Mouse (Mus musculus) megakaryocyte progenitor cell, adult 5-6 weeks (primary cell): ENCODE measurements around the gene Tuba3b. TPM values are rescaled to one million over a fixed set of nuclear protein-coding genes. Genes with fewer than 3 reads are reported as not detected.

ENCODE experiments used
- ATAC-seq: replicated peaks from 2 replicates; pipeline ENCODE4 v1.8.0; 2016; ENCODE audit warnings: mild to moderate bottlenecking, moderate TSS enrichment, inconsistent platforms; ENCODE audit not compliant: poor library complexity
- total RNA-seq, 2 experiments: library from RNA; stranded (forward) in 1 of 2; stranded (reverse) in 1 of 2; fragments of 157-497, 149-512 nt in 1 of 2; fragments of 200-1000 nt in 1 of 2; gene quantifications; 2 replicates each; pipeline versions ENCODE4 v1.2.3 to v1.2.4; 2015 to 2017

The Tuba3b gene
- total RNA-seq (2015) (not detected in 2 replicates), total RNA-seq (2017) (not detected in 2 replicates)

GRCm38 (mm10) chr6:145615666-145616210 lies at the start of gene Tuba3b:
Gene Tuba3b (plus strand): TSS chr6:145615757.
- no peak for ATAC-seq

DNA sequence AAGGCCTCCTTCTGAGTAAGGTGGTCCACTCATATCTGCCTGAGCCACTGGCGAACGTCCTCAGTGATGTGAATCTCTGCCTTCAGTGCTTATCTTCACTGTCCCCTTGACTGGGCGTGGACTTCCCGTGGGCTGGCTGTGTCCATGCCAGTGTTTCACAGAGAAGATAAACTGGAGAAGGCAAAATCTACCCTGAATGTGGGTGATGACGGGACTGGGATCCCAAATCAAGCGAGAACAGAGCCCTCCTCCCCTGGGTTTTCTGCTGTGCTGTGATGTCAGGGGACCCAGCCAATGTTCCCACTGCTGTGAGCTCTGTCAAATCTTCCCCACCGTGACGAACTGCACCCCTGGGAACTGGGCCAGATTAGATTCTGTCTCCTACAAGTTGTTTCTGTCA lies 48.3 kb upstream of the Tuba3b start:
- peak; percentile 77 for ATAC-seq

GRCm38 (mm10) chr6:145567832-145568231 lies 47.7 kb upstream of the Tuba3b start:
- ATAC-seq = no peak

DNA sequence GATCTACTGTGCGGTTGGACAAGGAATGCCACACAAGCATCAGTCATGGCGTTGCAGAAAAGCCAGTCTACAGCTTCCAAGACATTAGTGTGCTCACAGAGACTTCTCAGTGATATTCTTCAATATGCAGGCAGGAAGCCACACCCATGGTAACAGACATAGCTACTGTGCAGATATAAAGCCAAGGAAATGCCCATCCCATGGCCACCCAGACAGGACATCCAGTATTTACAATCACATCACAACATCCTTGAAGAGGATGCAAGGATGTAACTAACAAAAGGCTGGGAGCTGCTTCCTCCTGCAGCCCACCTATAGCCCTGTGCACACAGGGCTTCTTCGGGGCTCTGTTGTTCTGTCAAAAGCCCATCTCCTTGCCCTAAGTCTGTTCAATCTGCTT lies 46.9 kb upstream of the Tuba3b start:
- no peak for ATAC-seq

GRCm38 (mm10) chr6:145573250-145574013 lies 42.1 kb upstream of the Tuba3b start:
- ATAC-seq = 0 out of 2 replicates have a peak, but pooled peaks have one; percentile 20

GRCm38 (mm10) chr6:145576762-145577161 lies 38.8 kb upstream of the Tuba3b start:
- ATAC-seq = no peak

GRCm38 (mm10) chr6:145578457-145579185 lies 36.9 kb upstream of the Tuba3b start:
- 0 out of 2 replicates have a peak, but pooled peaks have one; percentile 20 for ATAC-seq

- no peak for ATAC-seq
These were observed 35.8 kb upstream of the Tuba3b start for GRCm38 (mm10) chr6:145579761-145580160.

GRCm38 (mm10) chr6:145581366-145582170 lies 34.0 kb upstream of the Tuba3b start:
- ATAC-seq = no peak

GRCm38 (mm10) chr6:145585052-145585973 lies 30.2 kb upstream of the Tuba3b start:
- no peak for ATAC-seq

- no peak for ATAC-seq
These were observed 24.9 kb upstream of the Tuba3b start for GRCm38 (mm10) chr6:145590501-145591293.

DNA sequence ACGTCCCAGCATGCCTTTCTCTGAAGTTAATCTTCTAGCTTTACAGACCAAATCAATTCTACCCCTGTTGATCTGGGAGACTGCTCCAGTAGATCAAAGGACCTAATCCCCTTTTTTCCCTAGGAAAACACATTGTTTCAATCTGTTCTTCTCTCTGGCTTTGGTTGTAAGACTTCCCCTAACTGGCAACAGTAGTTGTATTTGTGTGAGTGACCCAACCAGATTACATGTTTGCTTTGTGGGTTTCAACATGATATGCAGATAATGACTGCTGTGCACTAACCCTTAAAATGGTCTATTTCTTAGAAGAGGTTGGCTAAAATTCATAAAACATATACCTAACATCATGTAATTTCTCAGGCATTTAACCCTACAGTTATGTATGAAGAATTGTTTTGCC lies 24.0 kb upstream of the Tuba3b start:
- ATAC-seq = no peak

DNA sequence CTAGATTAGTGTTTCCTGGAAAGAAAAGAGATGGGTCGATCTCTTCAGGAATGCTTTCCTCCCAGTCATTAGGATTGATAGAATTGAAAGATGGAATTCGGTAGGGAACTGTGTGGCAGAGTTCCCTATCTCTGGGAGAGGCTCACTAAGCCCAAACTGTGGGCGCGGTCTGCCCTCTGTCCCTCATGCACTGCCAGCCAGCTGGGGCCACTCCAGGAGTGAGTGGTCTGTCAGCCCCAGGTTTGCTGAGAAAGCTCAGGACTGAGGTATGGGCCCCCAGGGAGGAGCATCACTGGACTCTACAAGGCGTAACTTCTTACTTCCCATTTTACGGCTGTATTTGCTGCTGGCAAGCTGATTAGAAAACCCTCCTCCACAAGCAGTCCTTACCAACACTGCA lies 23.5 kb upstream of the Tuba3b start:
- ATAC-seq = no peak

DNA sequence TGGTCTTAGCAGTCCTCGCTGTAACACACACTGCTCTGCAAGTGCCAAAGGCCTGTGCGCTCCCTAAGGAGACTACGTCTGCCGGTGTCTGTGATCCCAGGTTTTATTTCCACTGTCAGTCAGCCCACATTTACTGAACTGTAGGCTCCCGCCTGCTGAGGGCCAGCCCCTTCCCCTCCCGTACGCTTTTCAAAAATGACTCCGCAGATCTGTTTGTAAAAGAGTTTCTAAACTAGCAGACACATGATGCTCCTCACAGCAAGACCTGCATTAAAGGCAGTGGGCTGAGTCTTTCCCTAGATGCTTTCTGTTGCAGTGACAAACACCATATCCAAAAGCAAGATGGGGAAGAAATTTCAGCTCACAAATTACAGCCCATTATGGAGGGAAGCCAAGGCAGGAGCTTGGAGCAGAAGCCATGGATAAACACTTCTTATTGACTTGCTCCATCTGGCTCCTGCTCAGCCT lies 23.0 kb upstream of the Tuba3b start:
- no peak for ATAC-seq

DNA sequence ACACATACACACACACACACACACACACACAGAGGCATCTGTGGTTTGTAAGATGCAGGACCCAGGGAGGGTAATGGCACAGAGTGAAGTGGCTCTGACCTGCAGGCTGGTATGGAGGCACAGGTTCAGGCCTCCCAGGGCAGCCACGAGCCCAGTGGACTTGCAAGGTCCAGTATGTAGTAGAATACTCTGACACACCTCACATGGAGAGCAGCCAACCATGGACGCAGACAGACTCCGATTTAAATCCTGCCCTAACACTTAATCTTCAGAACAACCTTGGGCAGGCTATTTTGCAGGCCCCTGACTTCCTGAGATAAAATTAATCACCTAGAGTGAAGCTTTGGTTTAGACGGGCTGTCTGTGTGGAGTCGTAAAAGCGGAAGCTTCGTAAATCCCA lies 21.6 kb upstream of the Tuba3b start:
- no peak for ATAC-seq

DNA sequence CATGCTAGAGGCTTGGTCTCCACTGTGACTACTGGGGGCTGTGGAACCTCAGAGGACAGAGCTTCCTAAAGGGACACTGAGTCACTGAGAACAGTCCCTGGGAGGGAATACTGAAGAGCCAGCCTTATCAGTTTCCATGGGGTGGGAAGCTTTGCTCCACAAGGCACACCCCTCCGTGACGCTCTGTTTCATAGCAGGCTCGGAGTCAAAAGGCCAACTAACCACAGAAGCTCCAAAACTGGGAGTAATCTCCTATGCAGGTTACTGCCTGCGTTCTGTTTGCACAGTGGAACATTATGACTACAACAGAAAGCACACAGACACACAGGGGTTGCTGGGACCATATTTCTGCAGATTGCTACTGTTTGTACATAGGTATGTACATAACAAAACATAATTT lies 19.7 kb upstream of the Tuba3b start:
- no peak for ATAC-seq

GRCm38 (mm10) chr6:145598794-145599555 lies 16.6 kb upstream of the Tuba3b start:
- peak; percentile 57 for ATAC-seq

- ATAC-seq = no peak
These were observed 11.4 kb upstream of the Tuba3b start for GRCm38 (mm10) chr6:145604126-145604525.
